Mouse (Mus musculus) liver, adult 2 months (tissue): ENCODE measurements around the gene Mnt.

ENCODE experiments used
- CTCF ChIP-seq: fragments of 200-500 bp; IDR thresholded peaks from 2 replicates; pipeline ENCODE4 v1.5.1; 2011; ENCODE audit warnings: low read depth, low read length, control low read depth
- POLR2A ChIP-seq: fragments of 200-500 bp; IDR thresholded peaks from 2 replicates; pipeline ENCODE4 v1.6.1; 2011; ENCODE audit warnings: low read length, control low read depth; ENCODE audit not compliant: insufficient read depth; ENCODE audit errors: extremely low read depth

DNA sequence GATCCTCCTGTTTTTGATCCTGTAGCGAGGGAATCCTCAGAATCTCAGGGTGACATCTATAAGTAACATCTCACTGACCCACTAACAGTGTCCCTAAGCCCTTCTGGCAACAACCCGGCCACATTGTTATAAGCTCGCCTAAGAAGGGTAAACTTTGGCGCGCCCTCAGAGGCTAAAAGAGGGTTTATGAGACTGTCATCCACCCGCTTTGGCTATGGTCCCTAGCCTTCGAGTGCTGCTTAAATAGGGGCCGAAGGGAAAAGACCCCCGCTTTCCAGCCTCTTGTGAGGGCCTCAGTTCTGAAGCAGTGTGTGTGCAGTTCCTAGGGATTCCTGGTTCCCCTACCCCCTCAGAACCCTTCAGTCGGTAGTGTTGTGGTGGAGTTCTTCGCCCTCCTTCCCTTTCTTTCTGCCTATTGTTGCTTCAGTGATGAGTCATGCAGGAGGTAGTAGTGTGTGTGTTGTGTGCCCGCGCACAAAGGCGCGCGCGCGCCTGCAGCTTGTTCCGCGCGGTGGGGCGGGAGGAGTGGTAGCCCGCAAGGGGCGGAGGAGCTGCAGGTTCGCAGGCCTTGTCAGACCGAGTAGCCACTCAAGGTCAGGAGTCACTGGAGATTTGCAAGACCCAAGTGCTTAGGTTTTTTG is 1.9 kb downstream of the Mnt start:
- TF ChIP-seq POLR2A, result no peak
- TF ChIP-seq CTCF, result no peak
